8 mouse cellular contexts compared by ENCODE assay signal in genomic region chr3:58657356-58657755, GRCm38 (mm10). TPM values are rescaled to one million over a fixed set of nuclear protein-coding genes. Genes with fewer than 3 reads are reported as not detected.
DNase-seq lines count a peak whose midpoint lies in the region; ATAC-seq and TF ChIP-seq lines count a peak whose summit lies in the region.

No protein-coding gene starts in this region.

- no peaks in the 10 kb centered on the region for H3K4me1 ChIP-seq in liver, postnatal 0 days (ENCODE audit: insufficient read depth)
- H3K4me1 ChIP-seq in spleen, adult 2 months (ENCODE audit: control insufficient read depth, insufficient read depth, insufficient read length): no peaks in the 10 kb centered on the region
- H3K4me1 ChIP-seq in limb, embryonic 10.5 days: no peaks in the 10 kb centered on the region

- TF ChIP-seq EP300 in liver, postnatal 0 days (IDR thresholded peaks at IDR 0.05; ENCODE audit: low read depth): no peak

- no peak for TF ChIP-seq POLR2A in spleen, adult 2 months (IDR thresholded peaks at IDR 0.05; ENCODE audit: low read depth, low read length)

- peak; percentile 73 for TF ChIP-seq CTCF in liver, postnatal 0 days (IDR thresholded peaks at IDR 0.05; ENCODE audit: low read depth)
- no peak for TF ChIP-seq CTCF in spleen, adult 2 months (IDR thresholded peaks at IDR 0.05; ENCODE audit: extremely low read depth, insufficient read depth, insufficient read length, insufficient replicate concordance)

- ATAC-seq in erythroblast, adult 5-6 weeks (replicated peaks; ENCODE audit: low FRiP score, poor library complexity, severe bottlenecking): 0 out of 2 replicates have a peak, but pooled peaks have one; percentile 57
- no peak for ATAC-seq in liver, postnatal 0 days

- no peak overlapping the region for H3K27ac ChIP-seq in liver, postnatal 0 days (ENCODE audit: low read depth)
- H3K27ac ChIP-seq in spleen, adult 2 months (ENCODE audit: insufficient read depth, low read length): no peak overlapping the region
- no peak overlapping the region for H3K27ac ChIP-seq in limb, embryonic 10.5 days

- H3K27me3 ChIP-seq in liver, postnatal 0 days (ENCODE audit: insufficient read depth, low read length): no peaks in the 10 kb centered on the region
- no peaks in the 10 kb centered on the region for H3K27me3 ChIP-seq in spleen, adult 2 months (ENCODE audit: control insufficient read depth, insufficient read depth, low read length)
- H3K27me3 ChIP-seq in limb, embryonic 10.5 days (ENCODE audit: low read depth, poor library complexity, severe bottlenecking): no peaks in the 10 kb centered on the region

- no peaks in the 10 kb centered on the region for H3K36me3 ChIP-seq in liver, postnatal 0 days (replicated peaks; ENCODE audit: insufficient read depth, low read length)
- H3K36me3 ChIP-seq in spleen, adult 2 months (ENCODE audit: control insufficient read depth, insufficient read depth, low read length): no peaks in the 10 kb centered on the region
- no peaks in the 10 kb centered on the region for H3K36me3 ChIP-seq in limb, embryonic 10.5 days

- H3K4me3 ChIP-seq in liver, postnatal 0 days (ENCODE audit: low read depth, low read length): no peak overlapping the region
- H3K4me3 ChIP-seq in spleen, adult 2 months (ENCODE audit: extremely low read depth, insufficient read depth, insufficient read length): no peak overlapping the region
- no peak overlapping the region for H3K4me3 ChIP-seq in limb, embryonic 10.5 days

- H3K4me2 ChIP-seq in liver, postnatal 0 days (ENCODE audit: low read depth, low read length): no peak overlapping the region

- H3K9me3 ChIP-seq in liver, postnatal 0 days (ENCODE audit: low read length): no peaks in the 10 kb centered on the region
- no peaks in the 10 kb centered on the region for H3K9me3 ChIP-seq in limb, embryonic 10.5 days (replicated peaks)

- DNase-seq in adrenal gland, adult (ENCODE audit: inconsistent age in 2 of 2, low spot score in 1 of 2): peak; percentile 46 to 80
- no peak for DNase-seq in adrenal gland, adult 8-10 months
- DNase-seq in right cerebral cortex, postnatal 14 days: peak; percentile 54
- no peak for DNase-seq in right cerebral cortex, postnatal 36 days (ENCODE audit: low spot score in 2 of 2)
- DNase-seq in liver, postnatal 0 days: peak; percentile 78
- DNase-seq in spleen, adult 2 months (ENCODE audit: low read depth in 1 of 2, low spot score in 2 of 2): peak; percentile 63 to 65
- no peak for DNase-seq in limb, embryonic 10.5 days (ENCODE audit: low spot score)

- 12% methylated on average over 2 of the region's 2 CpGs for WGBS in liver, postnatal 0 days (ENCODE audit: insufficient replicate concordance)
- WGBS in spleen, adult 2 months: 14% methylated on average over 2 of the region's 2 CpGs
- 36% methylated on average over 2 of the region's 2 CpGs for WGBS in limb, embryonic 10.5 days

- no peak overlapping the region for H3K9ac ChIP-seq in liver, postnatal 0 days (replicated peaks)

RNA-seq across cellular contexts. Expression of gene Erich6, which starts 20.3 kb away (rescaled TPM):
- under 1 TPM in 3 of 4 experiments, not detected in 1; 0.13 to 0.31 (median 0.25) TPM for total RNA-seq in adrenal gland, adult 8-10 months (2022)
- total RNA-seq in erythroblast, adult 5-6 weeks (2015; ENCODE audit: low replicate concordance): not detected in 2 replicates
- total RNA-seq in erythroblast, adult 5-6 weeks (2017; ENCODE audit: low replicate concordance): not detected in 2 replicates
- polyA plus RNA-seq in liver, postnatal 0 days (2015; fragmentation: Nextera tagmentation; extraction: Ambion mirVana): not detected in 2 replicates
- not detected in 2 replicates for polyA plus RNA-seq in spleen, adult 2 months (2012; rRNA removed)
- not detected in 2 replicates for polyA plus RNA-seq in limb, embryonic 10.5 days (2016; fragmentation: Nextera tagmentation; extraction: Ambion mirVana)

RNA-seq across cellular contexts. Expression of gene Siah2, which starts 34.8 kb away (rescaled TPM):
- total RNA-seq in adrenal gland, adult 8-10 months (2022): 10 to 100 TPM; 14.2 to 23.9 (median 15.3) TPM
- total RNA-seq in erythroblast, adult 5-6 weeks (2015; ENCODE audit: low replicate concordance): 0.84 and 5.0 TPM in 2 replicates
- total RNA-seq in erythroblast, adult 5-6 weeks (2017; ENCODE audit: low replicate concordance): 1.5 and 2.1 TPM in 2 replicates
- 7.1 and 8.6 TPM in 2 replicates for polyA plus RNA-seq in liver, postnatal 0 days (2015; fragmentation: Nextera tagmentation; extraction: Ambion mirVana)
- polyA plus RNA-seq in spleen, adult 2 months (2012; rRNA removed): 14.6 and 19.4 TPM in 2 replicates
- 2.0 and 2.2 TPM in 2 replicates for polyA plus RNA-seq in limb, embryonic 10.5 days (2016; fragmentation: Nextera tagmentation; extraction: Ambion mirVana)

Comparison
In these comparisons a context has a peak if more than half of its experiments do, and no peak if none do; other contexts are left out.
1. DNase-seq: peak in adrenal gland, adult (2 of 2), right cerebral cortex, postnatal 14 days (single experiment), liver, postnatal 0 days (single experiment) and spleen, adult 2 months (2 of 2); none in adrenal gland, adult 8-10 months (single experiment), right cerebral cortex, postnatal 36 days (0 of 2) and limb, embryonic 10.5 days (single experiment).